In genomic region chr5:24156774-24157173, GRCm38 (mm10) we compare ENCODE assay signal across 26 mouse cellular contexts.
"Had no signal": no experiment of that assay in that cellular context is flagged by ENCODE, and none has a peak within 500 bp of the region (broad histone marks: within the 10 kb centered on the region; RNA-seq: fewer than 3 reads in every experiment).

No protein-coding gene starts in this region.

- H3K4me3 ChIP-seq: heart, embryonic 13.5 days; heart, embryonic 15.5 days; hindbrain, embryonic 13.5 days; hindbrain, embryonic 15.5 days; kidney, embryonic 15.5 days; limb, embryonic 13.5 days; limb, embryonic 15.5 days; liver, embryonic 12.5 days had no signal

- DNase-seq: gastrocnemius, postnatal 14 days; gastrocnemius, postnatal 36 days; heart, adult 11 months; heart, postnatal 14 days; heart, postnatal 36 days; kidney, adult 11 months; kidney, adult 2 months; kidney, adult 9 months; kidney, postnatal 14 days; kidney, postnatal 36 days; layer of hippocampus, adult 9-11 months; layer of hippocampus, postnatal 36 days; left cerebral cortex, postnatal 4 days had no signal

- H3K27ac ChIP-seq: heart, embryonic 13.5 days; heart, embryonic 15.5 days; hindbrain, embryonic 13.5 days; hindbrain, embryonic 15.5 days; hindbrain, postnatal 0 days; kidney, embryonic 15.5 days; kidney, postnatal 0 days; limb, embryonic 13.5 days; limb, embryonic 15.5 days; liver, embryonic 12.5 days; liver, embryonic 14.5 days had no signal

- H3K9ac ChIP-seq: heart, embryonic 13.5 days; heart, embryonic 15.5 days; hindbrain, embryonic 13.5 days; hindbrain, embryonic 15.5 days; kidney, embryonic 15.5 days; limb, embryonic 13.5 days; limb, embryonic 15.5 days; liver, embryonic 12.5 days; liver, embryonic 14.5 days had no signal

- H3K9me3 ChIP-seq: heart, embryonic 13.5 days; heart, embryonic 15.5 days; hindbrain, embryonic 13.5 days; hindbrain, embryonic 15.5 days; kidney, embryonic 15.5 days; limb, embryonic 13.5 days; limb, embryonic 15.5 days; liver, embryonic 12.5 days had no signal

- H3K4me2 ChIP-seq: heart, embryonic 11.5 days; heart, embryonic 13.5 days; heart, embryonic 15.5 days; hindbrain, embryonic 13.5 days; hindbrain, embryonic 15.5 days; kidney, embryonic 15.5 days; limb, embryonic 13.5 days; limb, embryonic 15.5 days; liver, embryonic 12.5 days had no signal

- H3K27me3 ChIP-seq: heart, embryonic 13.5 days; heart, embryonic 15.5 days; hindbrain, embryonic 13.5 days; hindbrain, embryonic 15.5 days; kidney, embryonic 15.5 days; limb, embryonic 13.5 days; limb, embryonic 15.5 days; liver, embryonic 12.5 days had no signal

- H3K4me1 ChIP-seq: heart, embryonic 13.5 days; heart, embryonic 15.5 days; hindbrain, embryonic 13.5 days; hindbrain, embryonic 15.5 days; kidney, embryonic 15.5 days; limb, embryonic 13.5 days; limb, embryonic 15.5 days had no signal

- ATAC-seq: hindbrain, postnatal 0 days; intestine, embryonic 16.5 days; liver, embryonic 12.5 days had no signal
